Mouse (Mus musculus) urinary bladder, postnatal 14 days (tissue): ENCODE results near the gene Bicdl1.

ENCODE experiments used
- DNase-seq: peaks from one replicate; pipeline ENCODE4 v3.0.0; 2021; ENCODE audit warnings: low spot score

Bicdl1 gene

GRCm38 (mm10) chr5:115667894-115668293 lies 63.5 kb downstream of the Bicdl1 start:
- DNase-seq, result no peak

DNA sequence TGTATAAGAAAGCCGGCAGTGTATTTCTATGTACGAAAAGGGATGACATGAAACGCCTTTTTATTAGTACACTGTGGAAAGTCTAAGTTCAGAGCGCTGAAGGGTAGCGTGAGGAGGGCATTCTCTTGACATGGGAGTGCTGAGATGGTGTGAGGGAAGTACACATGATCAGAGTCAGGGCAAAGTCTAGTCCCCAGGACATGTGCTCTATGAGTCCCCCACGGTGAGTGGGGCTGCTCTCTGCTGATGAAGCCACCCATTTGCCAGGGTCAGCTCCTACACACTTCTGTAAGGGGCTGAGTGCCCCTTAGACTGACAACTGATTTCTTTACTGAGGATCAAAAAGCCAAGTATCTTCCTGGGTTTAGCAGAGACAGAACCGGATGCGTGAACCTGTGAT lies 64.2 kb downstream of the Bicdl1 start:
- no peak for DNase-seq

- no peak for DNase-seq
These were observed 64.9 kb downstream of the Bicdl1 start for GRCm38 (mm10) chr5:115666366-115667065.

DNA sequence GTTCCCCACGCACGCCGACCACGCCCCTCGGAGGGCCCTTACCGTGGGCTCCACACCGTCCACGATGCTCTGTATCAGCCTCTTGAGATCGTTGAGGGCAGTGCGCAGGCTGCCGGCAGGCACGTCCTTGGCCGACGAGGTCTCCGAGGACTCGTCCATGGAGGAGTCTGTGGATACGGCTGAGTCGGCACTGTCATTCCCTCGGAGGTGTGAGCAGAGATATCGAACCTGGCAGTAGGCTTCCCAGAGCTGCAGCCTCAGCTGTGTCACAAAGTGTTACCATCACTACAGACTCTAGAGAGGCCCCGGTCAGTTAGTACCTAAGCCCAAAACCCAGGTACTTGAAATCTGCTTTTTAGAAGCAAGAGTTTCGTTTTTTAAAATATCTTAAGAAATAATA lies 68.8 kb downstream of the Bicdl1 start:
- no peak for DNase-seq

DNA sequence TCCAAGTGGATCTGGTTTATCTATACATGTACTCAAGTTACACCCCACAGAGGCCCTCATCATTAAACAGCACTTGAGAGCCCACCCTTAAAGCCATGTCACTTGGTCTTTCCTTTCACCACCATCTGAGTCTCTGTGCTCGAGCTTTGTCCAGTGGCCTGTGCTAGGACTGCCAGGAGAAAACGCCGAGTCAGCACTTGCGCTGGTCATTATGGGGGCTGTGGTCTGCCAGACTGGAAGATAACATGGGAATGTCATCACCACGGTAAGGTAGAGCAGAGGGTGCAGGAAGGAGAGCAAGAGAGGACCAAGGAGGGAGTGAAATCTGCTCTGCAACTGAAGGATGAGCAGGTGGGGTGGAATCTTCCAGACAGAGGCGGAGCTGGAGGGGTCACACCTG lies 73.1 kb downstream of the Bicdl1 start:
- DNase-seq, result no peak

DNA sequence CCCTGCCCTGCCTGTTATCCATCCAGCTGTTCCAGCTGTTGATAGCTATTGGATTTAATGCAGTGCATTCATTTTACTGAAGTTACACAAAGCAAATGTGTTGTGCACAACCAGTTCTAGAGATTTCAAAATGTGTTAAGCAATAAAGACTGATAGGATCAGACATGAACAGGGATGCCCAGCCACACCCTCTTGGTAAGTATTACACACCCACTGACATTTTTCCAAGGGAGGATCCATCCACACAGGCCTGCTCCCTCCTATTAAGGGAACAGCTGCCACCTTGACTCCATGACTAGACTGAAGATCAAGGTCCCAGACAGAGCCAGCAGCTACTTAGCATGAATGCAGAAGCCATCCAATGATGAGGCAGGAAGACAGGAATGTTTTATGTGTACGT lies 74.2 kb downstream of the Bicdl1 start:
- no peak for DNase-seq

GRCm38 (mm10) chr5:115656677-115657076 lies 74.7 kb downstream of the Bicdl1 start:
- DNase-seq, result no peak

DNA sequence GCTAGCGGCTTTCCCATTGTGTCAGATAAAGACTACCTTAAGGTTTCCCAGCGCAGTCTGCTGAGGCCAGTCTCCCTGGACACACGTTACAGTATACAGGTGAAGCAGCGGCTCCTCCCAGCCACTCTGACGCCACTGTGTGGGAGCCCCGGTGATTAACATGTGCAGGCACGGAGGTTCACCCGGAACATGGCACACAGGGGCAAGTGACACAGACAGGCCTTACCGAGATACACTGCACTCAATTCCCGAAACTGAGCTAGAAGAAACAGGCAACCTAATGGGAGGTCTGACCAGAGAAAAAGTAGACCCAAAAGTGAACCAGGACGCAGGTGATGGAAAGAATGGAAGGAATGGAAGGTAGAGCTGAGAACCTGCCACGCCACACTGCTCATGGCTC lies 77.6 kb downstream of the Bicdl1 start:
- no peak for DNase-seq

DNA sequence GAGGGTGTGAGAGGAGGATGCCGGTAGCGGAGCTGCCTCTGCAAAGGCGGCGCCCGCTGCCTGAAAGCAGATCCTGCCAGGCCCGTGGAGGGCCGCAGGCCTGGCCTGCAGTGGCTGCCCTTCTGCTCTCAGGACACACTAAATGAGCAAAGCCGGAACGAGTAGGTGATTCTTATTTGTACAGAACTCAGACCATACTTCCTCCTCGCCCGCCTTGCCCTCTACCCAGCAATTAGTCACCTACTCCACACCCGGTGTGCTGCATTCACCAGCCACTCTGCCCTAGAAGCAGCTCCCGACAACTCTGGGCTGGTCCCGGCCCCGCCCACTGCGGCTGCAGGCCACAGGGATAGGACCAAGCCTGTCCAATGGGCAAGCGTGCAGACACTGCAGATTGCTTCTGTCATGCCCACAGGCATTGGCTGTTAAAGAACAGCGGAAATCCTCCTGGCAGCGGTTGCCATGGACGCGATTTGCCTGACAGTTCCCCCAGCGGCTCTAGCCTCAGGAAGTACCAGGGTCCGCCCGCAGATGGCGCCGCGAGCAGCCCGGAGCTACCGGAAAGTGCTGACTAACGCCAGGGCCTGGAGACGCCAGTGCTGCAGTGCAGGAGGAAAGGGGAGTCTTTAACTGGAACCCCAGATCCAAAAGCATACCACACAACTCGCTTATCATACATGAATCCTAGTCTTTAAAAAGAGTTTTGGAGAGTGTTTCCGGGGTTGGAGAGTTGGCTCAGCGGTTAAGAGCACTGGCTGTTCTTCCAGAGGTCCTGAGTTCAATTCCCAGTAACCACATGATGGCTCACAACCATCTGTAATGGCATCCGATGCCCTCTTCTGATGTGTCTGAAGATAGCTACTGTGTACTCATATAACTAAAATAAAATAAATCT lies 78.5 kb downstream of the Bicdl1 start:
- peak; percentile 100 for DNase-seq

DNA sequence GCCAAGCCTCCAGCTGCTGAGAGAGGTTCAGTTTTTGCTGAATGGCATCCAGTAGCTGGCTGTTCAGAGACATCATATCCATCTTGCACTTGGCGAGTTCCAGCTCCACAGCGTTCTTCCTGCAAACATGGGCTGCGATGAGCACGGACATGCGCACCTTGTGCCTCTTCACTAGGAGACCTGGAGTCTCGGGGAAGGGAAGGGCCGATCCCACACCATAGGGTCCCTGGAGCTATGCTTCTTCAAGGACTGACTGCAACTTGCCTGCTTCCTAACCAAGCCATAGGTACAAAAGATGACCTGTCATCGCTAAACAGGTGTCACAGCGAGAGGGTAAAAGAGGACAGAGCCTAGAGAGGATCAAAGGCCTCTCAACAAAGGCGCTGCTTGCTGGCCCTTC lies 79.6 kb downstream of the Bicdl1 start:
- DNase-seq, result no peak

GRCm38 (mm10) chr5:115650885-115651284 lies 80.5 kb downstream of the Bicdl1 start:
- DNase-seq, result no peak

DNA sequence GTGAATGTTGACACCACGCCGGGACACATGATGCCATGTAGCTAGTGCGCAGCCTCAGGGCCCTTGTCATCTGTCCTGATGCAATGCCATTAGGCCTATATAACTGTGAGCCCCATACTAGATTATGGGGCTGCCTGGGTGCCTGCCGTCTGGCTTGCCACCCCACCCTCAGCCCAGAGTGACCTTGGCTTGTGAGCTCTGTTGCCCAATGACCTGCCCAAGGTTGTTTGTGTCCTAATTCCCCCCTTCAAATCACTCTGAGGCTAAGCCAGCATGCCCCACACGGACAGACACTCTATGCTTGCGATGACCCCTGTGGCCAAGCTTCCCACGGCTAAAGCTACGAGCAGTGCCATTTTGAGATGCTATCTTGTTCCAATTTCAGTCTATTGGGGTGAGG lies 81.7 kb downstream of the Bicdl1 start:
- DNase-seq, result no peak

- no peak for DNase-seq
These were observed 82.5 kb downstream of the Bicdl1 start for GRCm38 (mm10) chr5:115648876-115649275.

DNA sequence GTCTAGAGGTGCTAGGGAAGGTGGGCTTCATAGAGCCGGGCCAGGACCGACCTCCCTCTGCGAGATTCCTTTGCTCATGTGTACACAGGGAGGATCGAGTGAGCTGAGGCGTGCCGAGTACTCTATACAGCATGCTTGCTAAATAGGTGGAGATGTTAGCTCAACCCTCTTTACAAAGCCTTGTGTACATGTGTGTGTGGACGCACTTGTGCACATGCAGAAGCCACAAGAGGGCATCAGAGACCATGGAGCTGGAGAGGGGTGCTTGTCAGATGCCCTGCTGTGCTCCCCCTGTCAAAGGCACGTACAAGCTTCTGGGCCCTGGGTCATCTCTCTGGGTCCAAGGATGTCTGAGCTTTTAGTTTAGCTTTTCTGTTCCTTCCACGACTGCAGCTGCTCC lies 87.2 kb downstream of the Bicdl1 start:
- no peak for DNase-seq

DNA sequence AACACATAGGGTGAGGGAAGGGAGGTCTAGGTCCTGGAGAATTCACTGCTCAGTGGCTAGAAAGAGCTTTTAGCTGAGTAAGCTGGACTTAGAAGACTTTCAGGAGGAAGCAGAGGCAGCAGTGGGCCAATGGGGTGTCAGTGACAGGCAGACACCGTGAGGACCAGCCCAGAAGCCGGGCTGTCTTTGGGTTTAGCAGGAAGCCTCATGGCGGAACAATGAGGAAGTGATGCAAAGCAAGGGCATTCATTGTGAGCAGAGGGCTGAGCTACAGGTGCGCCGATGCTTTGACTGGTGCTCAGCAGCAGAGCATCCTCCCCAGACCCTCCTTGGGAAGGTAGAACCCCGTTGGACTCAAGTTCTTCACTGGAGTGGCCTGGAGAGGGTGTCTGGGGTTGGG lies 95.9 kb downstream of the Bicdl1 start:
- no peak for DNase-seq

GRCm38 (mm10) chr5:115634046-115634445 lies 97.4 kb downstream of the Bicdl1 start:
- DNase-seq, result no peak

GRCm38 (mm10) chr5:115633060-115633459 lies 98.4 kb downstream of the Bicdl1 start:
- no peak for DNase-seq

DNA sequence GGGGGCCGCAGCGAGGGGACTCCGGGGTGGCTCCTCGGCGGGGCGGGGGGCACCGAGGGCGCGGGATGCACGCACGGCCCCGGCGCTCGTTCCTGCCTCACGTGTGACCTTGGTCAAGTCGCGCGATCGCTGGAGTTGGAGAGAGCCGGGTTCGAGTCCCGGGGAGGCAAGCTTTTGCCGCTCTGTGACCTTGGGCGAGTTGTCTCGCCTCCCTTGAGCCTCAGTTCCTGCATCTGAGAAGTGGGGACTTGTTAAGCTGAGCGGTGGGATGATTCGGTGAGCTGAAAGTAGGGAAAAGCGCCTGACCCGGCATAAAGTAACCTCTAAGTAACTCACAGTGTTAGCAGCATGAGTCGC lies 99.1 kb downstream of the Bicdl1 start:
- DNase-seq, result peak; percentile 36

GRCm38 (mm10) chr5:115631505-115632357 lies 99.7 kb downstream of the Bicdl1 start, which contains the start of gene Rab35:
TSS of gene Rab35 (plus strand) at chr5:115631908.
- DNase-seq, result peak; percentile 94

DNA sequence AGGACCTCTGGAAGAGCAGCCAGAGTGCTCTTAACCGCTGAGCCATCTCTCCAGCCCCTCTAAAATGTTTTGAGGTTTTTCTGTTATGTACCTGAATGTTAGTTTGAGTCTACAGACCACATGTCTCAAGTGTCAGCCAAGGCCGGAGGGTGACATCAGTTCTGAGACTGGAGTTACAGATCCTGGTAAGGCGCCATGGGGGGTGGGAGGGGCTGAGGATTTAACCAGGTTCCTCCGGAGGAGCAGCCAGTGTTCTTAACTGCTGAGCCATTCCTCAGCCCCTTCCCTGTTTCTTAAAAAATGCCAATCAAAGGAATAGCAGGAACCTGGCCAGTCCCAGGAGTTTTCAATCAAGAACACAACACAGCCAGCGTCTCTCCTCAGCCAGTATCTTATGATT lies 101.1 kb downstream of the Bicdl1 start:
- DNase-seq, result no peak

DNA sequence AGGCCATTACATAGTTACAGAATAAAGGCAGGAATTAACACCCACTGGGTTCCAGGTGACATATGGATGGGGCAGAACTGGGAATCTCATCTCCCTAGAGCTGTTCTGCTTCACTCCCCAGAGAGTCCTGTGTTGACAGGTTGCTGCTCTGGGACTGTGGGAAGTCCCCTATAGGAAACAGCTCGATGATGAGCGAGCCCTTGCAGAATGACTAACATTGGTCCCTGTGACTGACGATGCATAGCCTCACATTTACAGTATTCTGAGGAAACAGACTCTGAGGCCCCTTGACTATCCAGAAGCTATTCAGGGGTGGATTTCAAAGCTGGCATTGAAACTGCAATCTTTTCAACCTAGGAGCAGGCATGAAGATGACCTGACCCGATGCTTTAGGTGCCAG lies 101.7 kb downstream of the Bicdl1 start:
- no peak for DNase-seq

DNA sequence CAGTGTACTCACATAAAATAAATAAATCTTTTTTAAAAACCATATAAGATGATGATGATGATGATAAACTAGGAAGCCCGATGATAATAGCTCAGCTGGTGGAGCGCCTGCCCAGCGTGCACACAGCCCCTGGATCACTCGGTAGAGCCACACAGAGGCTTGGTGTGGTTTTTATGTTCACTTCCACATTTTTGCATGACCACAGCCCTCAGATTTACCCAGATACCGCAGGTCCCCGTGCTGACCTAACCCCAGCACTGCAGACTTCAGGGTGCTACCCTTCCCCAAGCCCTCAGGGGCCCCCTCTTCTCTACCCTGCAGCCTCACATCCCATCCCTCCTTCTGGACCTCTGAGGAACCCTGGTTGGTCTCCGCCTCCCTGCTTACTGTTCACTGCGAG lies 103.3 kb downstream of the Bicdl1 start:
- DNase-seq, result no peak
